Mouse (Mus musculus): Measurements from ENCODE around the gene Rhbdl3.

Gene Rhbdl3

GRCm38 (mm10) chr11:80384461-80384860 is 83.7 kb downstream of the Rhbdl3 start:
- DNase-seq (ENCODE audit: low read depth, low spot score): no peak

GRCm38 (mm10) chr11:80385055-80385454 is 84.3 kb downstream of the Rhbdl3 start:
- DNase-seq (ENCODE audit: low read depth, low spot score): no peak

GRCm38 (mm10) chr11:80386790-80387189 is 86.1 kb downstream of the Rhbdl3 start:
- DNase-seq (ENCODE audit: low read depth, low spot score): no peak

GRCm38 (mm10) chr11:80389885-80390284 is 89.2 kb downstream of the Rhbdl3 start:
- DNase-seq (ENCODE audit: low read depth, low spot score): no peak

- no peak for DNase-seq (ENCODE audit: low read depth, low spot score)
Observed at GRCm38 (mm10) chr11:80391407-80392120, 90.9 kb downstream of the Rhbdl3 start.

GRCm38 (mm10) chr11:80395930-80396329 is 95.2 kb downstream of the Rhbdl3 start:
- DNase-seq (ENCODE audit: low read depth, low spot score): no peak

DNA sequence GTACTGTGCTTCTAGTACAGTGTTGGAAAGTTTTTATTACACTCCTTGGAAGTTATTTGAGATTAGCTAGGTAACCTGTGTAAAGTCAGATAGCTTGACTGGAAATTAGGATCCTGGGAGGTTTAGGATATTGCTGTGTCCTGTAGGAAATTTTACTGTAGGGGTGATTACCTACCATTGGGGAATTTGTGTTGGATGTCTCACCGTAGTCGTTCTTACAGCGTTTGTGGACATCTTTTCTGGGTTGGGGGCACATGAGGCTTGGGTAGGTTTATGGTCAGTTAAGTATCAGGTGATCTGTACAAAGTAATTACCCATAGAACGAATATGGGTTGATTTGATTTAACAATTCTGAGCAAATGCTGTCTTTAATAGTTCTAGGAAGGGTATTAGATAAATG is 95.9 kb downstream of the Rhbdl3 start:
- no peak for DNase-seq (ENCODE audit: low read depth, low spot score)
